Mouse (Mus musculus) testis, adult 2 months (tissue): ENCODE data around the gene Per3. TPM values are rescaled to one million over a fixed set of nuclear protein-coding genes. Genes with fewer than 3 reads are reported as not detected.

Experiments used
- H3K27ac ChIP-seq: fragments of 200-500 bp; 2 replicates; pipeline ENCODE4 v1.5.1; 2012; ENCODE audit warnings: low read depth, low read length; ENCODE audit not compliant: control insufficient read depth, insufficient read depth
- H3K27me3 ChIP-seq: fragments of 200-500 bp; 2 replicates; pipeline ENCODE4 v1.6.1; 2012; ENCODE audit warnings: mild to moderate bottlenecking, low read length, moderate library complexity; ENCODE audit not compliant: control insufficient read depth, insufficient read depth
- H3K36me3 ChIP-seq: fragments of 200-500 bp; 2 replicates; pipeline ENCODE4 v1.6.1; 2012; ENCODE audit warnings: mild to moderate bottlenecking, low read length; ENCODE audit not compliant: control insufficient read depth, insufficient read depth
- H3K4me1 ChIP-seq: fragments of 200-500 bp; 2 replicates; pipeline ENCODE4 v1.6.1; 2012; ENCODE audit warnings: low read length; ENCODE audit not compliant: control insufficient read depth, insufficient read depth
- H3K4me3 ChIP-seq: fragments of 200-500 bp; 2 replicates; pipeline ENCODE4 v1.5.1; 2012; ENCODE audit warnings: low read depth, mild to moderate bottlenecking, low read length, moderate library complexity, mixed read lengths; ENCODE audit not compliant: control insufficient read depth
- CTCF ChIP-seq: fragments of 200-500 bp; IDR thresholded peaks from 2 replicates; pipeline ENCODE4 v1.5.1; 2012; ENCODE audit warnings: low read depth, mild to moderate bottlenecking, inconsistent platforms, low read length, moderate library complexity; ENCODE audit not compliant: control insufficient read depth, insufficient read depth, insufficient replicate concordance
- POLR2A ChIP-seq: fragments of 200-500 bp; IDR thresholded peaks from 2 replicates; pipeline ENCODE4 v1.6.1; 2012; ENCODE audit warnings: low read depth, mild to moderate bottlenecking, inconsistent platforms, low read length, moderate library complexity; ENCODE audit not compliant: control insufficient read depth
- polyA plus RNA-seq: library from polyadenylated mRNA; depleted of rRNA; stranded (reverse); fragments of >200 nt; gene quantifications from 2 replicates; pipeline ENCODE4 v1.2.3, GENCODE M21; 2012; rRNA removed

Gene Per3
- polyA plus RNA-seq, result 5.7 and 6.5 TPM in 2 replicates

DNA sequence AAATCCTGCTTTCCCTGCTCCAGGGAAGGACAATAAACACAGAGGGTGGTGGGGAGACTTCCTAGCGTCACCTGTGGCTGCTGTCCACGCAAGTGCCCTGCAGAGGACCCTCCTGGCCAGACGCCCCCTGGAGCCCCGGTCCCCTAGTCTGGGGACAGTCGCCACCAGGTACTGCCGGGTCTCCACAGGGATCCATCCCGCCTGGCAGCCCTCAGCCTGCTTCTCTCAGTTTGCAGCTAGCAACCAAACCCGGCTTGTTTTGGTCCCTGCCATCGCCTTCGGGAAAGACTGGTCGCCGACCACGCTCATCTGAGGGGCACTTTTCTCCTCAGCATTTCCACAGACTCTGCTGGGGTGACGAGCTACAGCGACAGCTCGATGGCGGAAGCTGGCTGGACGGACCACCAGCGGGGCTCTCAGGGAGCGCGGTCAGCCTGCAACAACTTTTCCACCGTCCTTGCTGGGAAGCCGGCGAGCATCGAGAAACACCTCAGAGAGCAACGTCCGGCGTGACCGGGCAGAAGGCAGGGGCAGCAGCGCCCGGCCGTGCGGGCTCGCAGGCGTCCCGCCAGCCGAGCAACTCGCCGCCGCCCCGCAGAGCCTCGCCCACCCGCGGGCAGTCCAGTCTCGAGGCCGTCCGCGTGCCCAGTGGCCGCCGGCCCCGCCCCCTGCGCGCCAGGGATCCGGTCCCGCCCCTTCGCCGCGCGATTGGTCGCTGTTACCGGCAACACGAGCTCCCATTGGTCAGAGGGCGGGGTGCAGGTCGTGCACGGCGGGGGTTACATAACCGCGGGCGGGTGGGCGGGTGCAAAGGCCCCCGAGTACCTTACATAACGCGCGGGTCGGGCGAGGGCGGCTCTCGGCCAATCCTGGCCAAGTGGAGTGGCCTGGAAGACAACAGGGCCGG, at the start of gene Per3:
Gene Per3 (minus strand): TSS at position 629 of the 907 bp plus-strand sequence.
- Histone ChIP-seq H3K27me3 (no peaks in the 10 kb centered on the region), H3K4me1 (peaks cover 10% of the 10 kb centered on the region), H3K36me3 (peaks cover 1% of the 10 kb centered on the region; the same call in 1 of the 2 replicates), H3K27ac (peak within 1 kb of the TSS; percentile 87), H3K4me3 (peak within 1 kb of the TSS; percentile 92)
- TF ChIP-seq POLR2A (peak; percentile 71), CTCF (no peak)

DNA sequence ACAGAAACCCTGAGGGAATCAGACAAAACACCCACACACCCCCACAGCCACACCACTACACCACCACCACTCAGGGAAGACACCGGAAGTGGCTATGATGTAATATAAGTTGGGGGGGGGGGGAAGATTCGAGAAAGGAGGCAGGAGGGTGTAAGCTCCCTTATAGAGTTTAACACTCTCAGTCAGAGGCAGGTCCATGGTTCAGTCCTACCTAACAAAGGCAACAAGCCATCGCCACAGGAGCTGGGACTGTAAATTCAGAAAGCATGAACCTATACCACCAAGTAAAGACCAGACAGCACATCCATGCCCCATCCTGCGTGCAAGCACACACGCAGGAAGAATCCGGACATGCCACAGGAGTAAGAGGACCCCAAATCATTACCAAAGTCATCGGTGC, 44.8 kb upstream of the Per3 start, which contains the start of gene Gm13090:
Gene Gm13090 (plus strand): TSS at position 301 of the 400 bp plus-strand sequence.
- Histone ChIP-seq H3K27ac (no peak within 1 kb of the TSS), H3K36me3 (no peaks in the 10 kb centered on the region), H3K27me3 (no peaks in the 10 kb centered on the region), H3K4me1 (no peaks in the 10 kb centered on the region), H3K4me3 (no peak within 1 kb of the TSS)
- TF ChIP-seq CTCF (no peak), POLR2A (no peak)

- Histone ChIP-seq H3K4me1 (no peaks in the 10 kb centered on the region), H3K36me3 (no peaks in the 10 kb centered on the region), H3K27me3 (no peaks in the 10 kb centered on the region), H3K4me3 (no peak overlapping the region), H3K27ac (no peak overlapping the region)
- TF ChIP-seq CTCF (no peak), POLR2A (no peak)
Measured at GRCm38 (mm10) chr4:151088819-151089218, 44.4 kb upstream of the Per3 start.

GRCm38 (mm10) chr4:151087358-151087757, 42.9 kb upstream of the Per3 start:
- Histone ChIP-seq H3K27me3 (no peaks in the 10 kb centered on the region), H3K27ac (no peak overlapping the region), H3K4me1 (no peaks in the 10 kb centered on the region), H3K4me3 (no peak overlapping the region), H3K36me3 (no peaks in the 10 kb centered on the region)
- no peak for TF ChIP-seq CTCF
- TF ChIP-seq POLR2A, result no peak

GRCm38 (mm10) chr4:151083027-151083426, 38.6 kb upstream of the Per3 start:
- no peak overlapping the region for H3K27ac ChIP-seq
- no peak for TF ChIP-seq POLR2A
- no peak for TF ChIP-seq CTCF
- H3K4me1 ChIP-seq, result no peaks in the 10 kb centered on the region
- H3K36me3 ChIP-seq, result no peaks in the 10 kb centered on the region
- H3K27me3 ChIP-seq, result no peaks in the 10 kb centered on the region
- no peak overlapping the region for H3K4me3 ChIP-seq

GRCm38 (mm10) chr4:151081977-151082376, 37.5 kb upstream of the Per3 start:
- TF ChIP-seq POLR2A (no peak), CTCF (no peak)
- Histone ChIP-seq H3K36me3 (no peaks in the 10 kb centered on the region), H3K27me3 (no peaks in the 10 kb centered on the region), H3K4me3 (no peak overlapping the region), H3K27ac (no peak overlapping the region), H3K4me1 (no peaks in the 10 kb centered on the region)

- Histone ChIP-seq H3K4me3 (no peak overlapping the region), H3K36me3 (no peaks in the 10 kb centered on the region), H3K4me1 (no peaks in the 10 kb centered on the region), H3K27ac (no peak overlapping the region), H3K27me3 (no peaks in the 10 kb centered on the region)
- TF ChIP-seq POLR2A (no peak), CTCF (no peak)
Measured at GRCm38 (mm10) chr4:151081355-151081754, 36.9 kb upstream of the Per3 start.
